In the genomic region with DNA sequence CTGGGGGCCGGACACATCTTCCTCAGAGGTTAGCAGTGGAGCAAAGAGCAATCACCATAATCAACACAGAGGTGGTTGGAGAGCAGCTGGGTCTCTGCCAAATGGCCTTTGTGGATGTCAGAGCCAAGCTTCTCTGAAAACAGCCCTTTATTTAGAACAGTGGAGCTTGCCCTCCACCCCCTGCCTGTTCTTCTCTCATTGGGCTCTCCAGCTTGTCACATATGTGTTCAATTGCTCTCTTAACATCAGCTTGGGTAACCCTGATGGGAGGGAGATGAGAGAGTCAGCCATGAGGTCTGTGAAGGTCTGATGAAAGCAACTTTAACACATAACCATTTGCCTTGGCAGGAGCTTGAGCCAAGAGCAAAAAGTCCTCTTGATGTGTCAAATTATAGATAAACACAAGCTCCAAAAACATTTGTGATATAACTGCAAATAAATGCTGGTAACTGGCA, we compare ENCODE assay signal across 11 mouse cellular contexts.
DNase-seq lines count a peak whose midpoint lies in the region; ATAC-seq and TF ChIP-seq lines count a peak whose summit lies in the region.
"Had no signal": no experiment of that assay in that cellular context is flagged by ENCODE, and none has a peak within 500 bp of the region (broad histone marks: within the 10 kb centered on the region; RNA-seq: fewer than 3 reads in every experiment).

No protein-coding gene starts in this region.

- H3K27me3 ChIP-seq in kidney, embryonic 14.5 days (ENCODE audit: control insufficient read depth, insufficient read depth, low read length) = no peaks in the 10 kb centered on the region
- no peaks in the 10 kb centered on the region for H3K27me3 ChIP-seq in lung, postnatal 0 days (replicated peaks; ENCODE audit: insufficient read depth, low read length)
- no peaks in the 10 kb centered on the region for H3K27me3 ChIP-seq in neural tube, embryonic 15.5 days (replicated peaks)
- H3K27me3 ChIP-seq: neural tube, embryonic 12.5 days had no signal

- H3K9ac ChIP-seq in kidney, embryonic 14.5 days (ENCODE audit: low read depth, low read length) = no peak overlapping the region
- H3K9ac ChIP-seq in lung, postnatal 0 days (replicated peaks; ENCODE audit: low read depth) = no peak overlapping the region
- no peak overlapping the region for H3K9ac ChIP-seq in neural tube, embryonic 15.5 days (replicated peaks)
- H3K9ac ChIP-seq: neural tube, embryonic 12.5 days had no signal

- H3K4me1 ChIP-seq in kidney, embryonic 14.5 days (ENCODE audit: control insufficient read depth, insufficient read depth, low read length) = no peaks in the 10 kb centered on the region
- H3K4me1 ChIP-seq in lung, postnatal 0 days (ENCODE audit: insufficient read depth, low read depth, low read length) = peaks cover 5% of the 10 kb centered on the region; the same call in 1 of the 2 replicates
- H3K4me1 ChIP-seq in neural tube, embryonic 15.5 days = no peaks in the 10 kb centered on the region
- H3K4me1 ChIP-seq: neural tube, embryonic 12.5 days had no signal

- TF ChIP-seq CTCF in lung, postnatal 0 days (IDR thresholded peaks at IDR 0.05) = no peak

- 8% methylated on average over 1 of the region's 1 CpGs for WGBS in kidney, embryonic 14.5 days
- 26% methylated on average over 1 of the region's 1 CpGs for WGBS in lung, postnatal 0 days
- WGBS in neural tube, embryonic 15.5 days = 74% methylated on average over 1 of the region's 1 CpGs

- peak; percentile 90 for TF ChIP-seq EP300 in lung, postnatal 0 days (IDR thresholded peaks at IDR 0.05)

- H3K36me3 ChIP-seq in kidney, embryonic 14.5 days (ENCODE audit: control insufficient read depth, insufficient read depth, low read length) = no peaks in the 10 kb centered on the region
- H3K36me3 ChIP-seq in lung, postnatal 0 days (ENCODE audit: insufficient read depth, low read length) = no peaks in the 10 kb centered on the region
- H3K36me3 ChIP-seq in neural tube, embryonic 15.5 days = no peaks in the 10 kb centered on the region
- H3K36me3 ChIP-seq: neural tube, embryonic 12.5 days had no signal

- no peak for ATAC-seq in kidney, embryonic 14.5 days (ENCODE audit: low FRiP score, low TSS enrichment)
- peak; percentile 91 for ATAC-seq in lung, postnatal 0 days
- no peak for ATAC-seq in frontal cortex, adult (ENCODE audit: low TSS enrichment)
- ATAC-seq in neural tube, embryonic 15.5 days (ENCODE audit: low FRiP score) = no peak

- no peaks in the 10 kb centered on the region for H3K9me3 ChIP-seq in kidney, embryonic 14.5 days (ENCODE audit: control insufficient read depth, low read length)
- no peaks in the 10 kb centered on the region for H3K9me3 ChIP-seq in lung, postnatal 0 days (ENCODE audit: low read length)
- H3K9me3 ChIP-seq in neural tube, embryonic 15.5 days (replicated peaks) = no peaks in the 10 kb centered on the region
- H3K9me3 ChIP-seq: neural tube, embryonic 12.5 days had no signal

- peak; percentile 11 for DNase-seq in adrenal gland, adult 2 months
- DNase-seq in adrenal gland, postnatal 4 days (ENCODE audit: low spot score in 2 of 2) = no peak
- peak; percentile 13 for DNase-seq in kidney, adult 9 months
- DNase-seq in gastrocnemius, postnatal 10 days = peak; percentile 10
- peak; percentile 91 for DNase-seq in lung, postnatal 0 days (ENCODE audit: low spot score)
- DNase-seq: right cerebral cortex, postnatal 4 days had no signal

- no peak overlapping the region for H3K27ac ChIP-seq in kidney, embryonic 14.5 days (ENCODE audit: low read depth, low read length)
- H3K27ac ChIP-seq in lung, postnatal 0 days (ENCODE audit: low read length) = 0 out of 2 replicates have a peak overlapping the region, but pooled peaks have one; percentile 10
- H3K27ac ChIP-seq in neural tube, embryonic 15.5 days (replicated peaks) = no peak overlapping the region
- H3K27ac ChIP-seq: macrophage; neural tube, embryonic 12.5 days had no signal

- H3K4me3 ChIP-seq in kidney, embryonic 14.5 days (ENCODE audit: low read length) = no peak overlapping the region
- no peak overlapping the region for H3K4me3 ChIP-seq in lung, postnatal 0 days (ENCODE audit: low read depth, low read length)
- no peak overlapping the region for H3K4me3 ChIP-seq in neural tube, embryonic 15.5 days (replicated peaks)
- H3K4me3 ChIP-seq: neural tube, embryonic 12.5 days had no signal

- no peak overlapping the region for H3K4me2 ChIP-seq in kidney, embryonic 14.5 days (replicated peaks; ENCODE audit: low read depth, low read length)
- no peak overlapping the region for H3K4me2 ChIP-seq in lung, postnatal 0 days (replicated peaks; ENCODE audit: low read depth, low read length)
- no peak overlapping the region for H3K4me2 ChIP-seq in neural tube, embryonic 15.5 days
- H3K4me2 ChIP-seq: neural tube, embryonic 12.5 days had no signal

Comparison
In these comparisons a context has a peak if more than half of its experiments do, and no peak if none do; other contexts are left out.
1. DNase-seq: peak in adrenal gland, adult 2 months (single experiment), kidney, adult 9 months (single experiment), gastrocnemius, postnatal 10 days (single experiment) and lung, postnatal 0 days (single experiment); none in adrenal gland, postnatal 4 days (0 of 2).